Mouse (Mus musculus): ENCODE measurements around the gene Gfm2.
"Not testable (repeated sequence)": the region's sequence is repeated elsewhere in the genome, so short reads cannot be mapped to it uniquely, and the experiment has no call there.

The Gfm2 gene

GRCm38 (mm10) chr13:97137466-97138400 lies at the start of gene Gfm2, which contains the start of gene Nsa2:
TSS of gene Gfm2 (plus strand) at chr13:97137937.
TSS of gene Nsa2 (minus strand) at chr13:97137937.
- ChIA-PET CTCF (interaction anchor here (0.8 to 1.5 kb wide), 6 partner anchors 10 to 72 kb away, joined by 3 to 7 read pairs (median 3); partner anchors contain the start of gene Gm6169 (in 1 of the 4)), POLR2A (interaction anchor here (0.6 to 3.3 kb wide), 83 partner anchors 8 to 595 kb away, joined by 3 to 29 read pairs (median 4); partner anchors contain the start of genes Fam169a (in 3 of the 4), Hexb (in 2 of the 4), Col4a3bp (in 1 of the 4) and Enc1 (in 1 of the 4))

- CTCF ChIA-PET, result interaction anchor here in 3 of 4 experiments (0.7 to 1.7 kb wide), 5 partner anchors 10 to 318 kb away, joined by 3 to 4 read pairs (median 3); partner anchors contain the start of genes Fam169a (in 1 of the 3) and Gm6169 (in 1 of the 3)
- POLR2A ChIA-PET, result interaction anchor here in 2 of 4 experiments (0.5 to 13.2 kb wide), 8 partner anchors 8 to 74 kb away, joined by 3 to 143 read pairs (median 4); partner anchors contain the start of genes Fam169a (in 2 of the 2) and Gm6169 (in 1 of the 2)
Measured at GRCm38 (mm10) chr13:97088183-97088582, 49.6 kb upstream of the Gfm2 start.

GRCm38 (mm10) chr13:97095726-97096125 lies 42.0 kb upstream of the Gfm2 start:
- ChIA-PET CTCF (interaction anchor here in 2 of 4 experiments (0.6 to 1.1 kb wide), 2 partner anchors 23 to 29 kb away, joined by 3 to 8 read pairs; partner anchors contain the start of gene Fam169a (in 1 of the 2)), POLR2A (interaction anchor here in 3 of 4 experiments (0.5 to 2.4 kb wide), 12 partner anchors 8 to 206 kb away, joined by 3 to 8 read pairs (median 4); partner anchors contain the start of genes Gfm2 (in 1 of the 3) and Nsa2 (in 1 of the 3))

- ChIA-PET CTCF (interaction anchor here (0.5 to 1.6 kb wide), 34 partner anchors 9 to 1876 kb away, joined by 3 to 14 read pairs (median 3); partner anchors contain the start of genes Fam169a (in 3 of the 4), Gfm2 (in 1 of the 4) and Nsa2 (in 1 of the 4)), POLR2A (interaction anchor here (0.6 to 1.9 kb wide), 27 partner anchors 9 to 1482 kb away, joined by 3 to 14 read pairs (median 4); partner anchors contain the start of genes Fam169a (in 2 of the 4), Gfm2 (in 2 of the 4), Nsa2 (in 2 of the 4) and Enc1 (in 1 of the 4))
Measured at GRCm38 (mm10) chr13:97099187-97099852, 38.4 kb upstream of the Gfm2 start, which contains the start of gene Gm6169. TSS of gene Gm6169 (minus strand) at chr13:97099237.

- POLR2A ChIA-PET, result interaction anchor here (0.5 to 2.9 kb wide), 22 partner anchors 8 to 482 kb away, joined by 3 to 16 read pairs (median 4); partner anchors contain the start of genes Gfm2 (in 3 of the 4), Nsa2 (in 3 of the 4) and Fam169a (in 2 of the 4)
- CTCF ChIA-PET, result interaction anchor here in 1 of 4 experiments (1.0 to 1.6 kb wide), 2 partner anchors 10 to 49 kb away, joined by 3 to 5 read pairs; no protein-coding TSS in a partner anchor
Measured at GRCm38 (mm10) chr13:97104996-97105395, 32.7 kb upstream of the Gfm2 start.

GRCm38 (mm10) chr13:97107721-97108120 lies 30.0 kb upstream of the Gfm2 start:
- CTCF ChIA-PET, result interaction anchor here in 1 of 4 experiments (0.6 kb wide), 1 partner anchor 99 kb away, joined by 3 read pairs; no protein-coding TSS in a partner anchor
- POLR2A ChIA-PET, result interaction anchor here in 2 of 4 experiments (0.6 to 0.8 kb wide), 2 partner anchors 29 to 30 kb away, joined by 3 read pairs; partner anchors contain the start of genes Gfm2 (in 1 of the 2) and Nsa2 (in 1 of the 2)

GRCm38 (mm10) chr13:97109046-97109445 lies 28.7 kb upstream of the Gfm2 start:
- ChIA-PET POLR2A (interaction anchor here in 1 of 4 experiments (1.5 kb wide), 1 partner anchor 14 kb away, joined by 5 read pairs; no protein-coding TSS in a partner anchor), CTCF (interaction anchor here in 1 of 4 experiments (0.6 kb wide), 1 partner anchor 9 kb away, joined by 6 read pairs; no protein-coding TSS in a partner anchor)

GRCm38 (mm10) chr13:97121341-97121740 lies 16.4 kb upstream of the Gfm2 start:
- ChIA-PET POLR2A (interaction anchor here in 1 of 4 experiments (0.7 to 2.0 kb wide), 2 partner anchors 16 to 34 kb away, joined by 3 to 7 read pairs; partner anchors contain the start of genes Gfm2 and Nsa2), CTCF (no interaction called here)

GRCm38 (mm10) chr13:97129654-97130053 lies 8.1 kb upstream of the Gfm2 start:
- POLR2A ChIA-PET, result interaction anchor here in 1 of 4 experiments (1.5 kb wide), 1 partner anchor 13 kb away, joined by 5 read pairs; no protein-coding TSS in a partner anchor
- CTCF ChIA-PET, result not testable (repeated sequence)

GRCm38 (mm10) chr13:97130413-97130812 lies 7.3 kb upstream of the Gfm2 start:
- POLR2A ChIA-PET, CTCF ChIA-PET: not testable (repeated sequence)

GRCm38 (mm10) chr13:97138404-97138931 lies 731 bp downstream of the Gfm2 start:
- CTCF ChIA-PET, result interaction anchor here (0.6 to 1.5 kb wide), 10 partner anchors 10 to 415 kb away, joined by 3 to 7 read pairs (median 3); partner anchors contain the start of gene Gm6169 (in 1 of the 4)

GRCm38 (mm10) chr13:97142321-97142720 lies 4.6 kb downstream of the Gfm2 start:
- CTCF ChIA-PET, result interaction anchor here in 1 of 4 experiments (1.0 kb wide), 1 partner anchor 75 kb away, joined by 4 read pairs; the partner anchor contains the start of gene Fam169a

More at GRCm38 (mm10) chr13:97138404-97138931, 731 bp downstream of the Gfm2 start:
- POLR2A ChIA-PET, result interaction anchor here (0.6 to 3.3 kb wide), 82 partner anchors 8 to 596 kb away, joined by 3 to 29 read pairs (median 4); partner anchors contain the start of genes Fam169a (in 3 of the 4), Hexb (in 2 of the 4), Col4a3bp (in 1 of the 4) and Enc1 (in 1 of the 4)

GRCm38 (mm10) chr13:97145834-97146233 lies 8.1 kb downstream of the Gfm2 start:
- POLR2A ChIA-PET, result interaction anchor here in 1 of 4 experiments (0.7 to 1.7 kb wide), 5 partner anchors 8 to 517 kb away, joined by 3 to 7 read pairs (median 3); partner anchors contain the start of genes Gfm2 and Nsa2
- CTCF ChIA-PET, result interaction anchor here in 1 of 4 experiments (0.5 kb wide), 1 partner anchor 12 kb away, joined by 8 read pairs; no protein-coding TSS in a partner anchor

More at GRCm38 (mm10) chr13:97142321-97142720, 4.6 kb downstream of the Gfm2 start:
- POLR2A ChIA-PET, result interaction anchor here in 3 of 4 experiments (0.7 to 1.8 kb wide), 5 partner anchors 43 to 318 kb away, joined by 3 to 6 read pairs (median 3); partner anchors contain the start of gene Hexb (in 1 of the 3)

GRCm38 (mm10) chr13:97175520-97176264 lies 38.0 kb downstream of the Gfm2 start:
- POLR2A ChIA-PET, result interaction anchor here in 3 of 4 experiments (1.0 to 16.0 kb wide), 11 partner anchors 9 to 310 kb away, joined by 3 to 247 read pairs (median 8); partner anchors contain the start of genes Gfm2 (in 3 of the 3), Nsa2 (in 3 of the 3) and Hexb (in 2 of the 3)
- CTCF ChIA-PET, result interaction anchor here in 1 of 4 experiments (0.7 kb wide), 1 partner anchor 33 kb away, joined by 3 read pairs; no protein-coding TSS in a partner anchor

- CTCF ChIA-PET, result interaction anchor here in 1 of 4 experiments (0.5 to 0.7 kb wide), 2 partner anchors 13 to 38 kb away, joined by 3 to 4 read pairs; no protein-coding TSS in a partner anchor
- POLR2A ChIA-PET, result interaction anchor here in 3 of 4 experiments (0.5 to 16.0 kb wide), 13 partner anchors 9 to 853 kb away, joined by 3 to 247 read pairs (median 7); partner anchors contain the start of genes Gfm2 (in 2 of the 3), Hexb (in 2 of the 3) and Nsa2 (in 2 of the 3)
Measured at GRCm38 (mm10) chr13:97176731-97177130, 39.0 kb downstream of the Gfm2 start.

All from embryonic stem cell, embryonic (primary cell).